In genomic region chr8:107052046-107052445, GRCm38 (mm10) we compare ENCODE assay signal across 21 mouse cellular contexts. TPM values are rescaled to one million over a fixed set of nuclear protein-coding genes. Genes with fewer than 3 reads are reported as not detected.
DNase-seq lines count a peak whose midpoint lies in the region; TF ChIP-seq lines count a peak whose summit lies in the region.
"Had no signal": no experiment of that assay in that cellular context is flagged by ENCODE, and none has a peak within 500 bp of the region (broad histone marks: within the 10 kb centered on the region; RNA-seq: fewer than 3 reads in every experiment).

No protein-coding gene starts in this region.

- no peak overlapping the region for H3K27ac ChIP-seq in ES-E14 (ENCODE audit: insufficient read depth, low read depth, low read length, poor library complexity, severe bottlenecking)
- H3K27ac ChIP-seq: embryonic facial prominence, embryonic 13.5 days; embryonic facial prominence, embryonic 15.5 days; forebrain, embryonic 10.5 days; forebrain, embryonic 12.5 days had no signal

- no peaks in the 10 kb centered on the region for H3K9me3 ChIP-seq in ES-E14 (ENCODE audit: control insufficient read depth, insufficient read depth, low read depth, low read length)
- H3K9me3 ChIP-seq: embryonic facial prominence, embryonic 13.5 days; embryonic facial prominence, embryonic 15.5 days; forebrain, embryonic 12.5 days had no signal

- H3K4me1 ChIP-seq in ES-E14 (ENCODE audit: control insufficient read depth in 2 of 2, insufficient read depth in 2 of 2, low read length in 2 of 2, poor library complexity in 1 of 2): peaks cover 0 to 7% of the 10 kb centered on the region in 2 experiments; a peak in 3 of 4 replicates

- H3K4me3 ChIP-seq in ES-E14 (ENCODE audit: insufficient read depth in 1 of 2, low read depth in 1 of 2, low read length in 2 of 2, poor library complexity in 1 of 2, severe bottlenecking in 1 of 2): no peak overlapping the region
- H3K4me3 ChIP-seq: embryonic facial prominence, embryonic 13.5 days; embryonic facial prominence, embryonic 15.5 days; erythroblast, embryonic 14.5 days; forebrain, embryonic 10.5 days; forebrain, embryonic 12.5 days had no signal

- peak; percentile 73 to 85 for DNase-seq in adrenal gland, adult (ENCODE audit: inconsistent age in 2 of 2, low spot score in 1 of 2)
- DNase-seq in adrenal gland, postnatal 4 days (ENCODE audit: low spot score in 2 of 2): no peak
- peak; percentile 54 for DNase-seq in adrenal gland, adult 8-10 months
- DNase-seq in adrenal gland, adult 18-20 months (ENCODE audit: low spot score in 2 of 2): no peak
- DNase-seq in ES-E14 (ENCODE audit: low read depth, low spot score): no peak
- DNase-seq in adrenal gland, postnatal 14 days: peak; percentile 60
- DNase-seq in yolk sac, embryonic 10.5 days (ENCODE audit: low spot score): no peak
- DNase-seq in embryo, embryonic 10.5 days (ENCODE audit: low spot score): no peak
- DNase-seq: B cell, adult 2 months; cerebellum, adult 11-12 months; cerebellum, adult 2 months; cerebellum, adult 9-10 months; cerebellum, postnatal 10 days; cerebellum, postnatal 25 days; embryo, embryonic 11 days had no signal

- in situ Hi-C loops in ES-E14 (cut with MboI; ENCODE audit: low sequenced_read_pairs in 2 of 2, unreplicated experiment in 2 of 2): no loop called here

- H3K36me3 ChIP-seq in ES-E14 (ENCODE audit: control insufficient read depth, insufficient read depth, low read length, poor library complexity, severe bottlenecking): peaks cover 22% of the 10 kb centered on the region

- 0 out of 2 replicates have a peak overlapping the region, but pooled peaks have one; percentile 2 for H3K9ac ChIP-seq in ES-E14 (ENCODE audit: insufficient read depth, low read depth, low read length, poor library complexity, severe bottlenecking)
- H3K9ac ChIP-seq: embryonic facial prominence, embryonic 13.5 days; embryonic facial prominence, embryonic 15.5 days; forebrain, embryonic 12.5 days had no signal

TF ChIP-seq in ES-E14, 5 proteins besides CTCF, POLR2A, EP300 and RAD21:
- TF ChIP-seq ZNF384 (IDR thresholded peaks at IDR 0.05; ENCODE audit: low read depth, low read length): no peak
- TF ChIP-seq CHD2 (IDR thresholded peaks at IDR 0.05; ENCODE audit: low read depth, low read length): no peak
- TF ChIP-seq MAFK (IDR thresholded peaks at IDR 0.05; ENCODE audit: insufficient read depth, low read depth, low read length): no peak
- TF ChIP-seq ZC3H11A (IDR thresholded peaks at IDR 0.05; ENCODE audit: borderline replicate concordance, low read depth, low read length): no peak
- no peak for TF ChIP-seq HCFC1 (IDR thresholded peaks at IDR 0.05; ENCODE audit: borderline replicate concordance, insufficient read depth, low read length)

RNA-seq across cellular contexts. Expression of gene Pdf, which starts 3.6 kb away (rescaled TPM):
- total RNA-seq in adrenal gland, postnatal 4 days (2021): 10 to 100 TPM; 33.5 to 38.3 TPM
- total RNA-seq in adrenal gland, adult 8-10 months (2022): 10 to 100 TPM; 64.2 to 73.1 (median 71.8) TPM
- total RNA-seq in adrenal gland, adult 18-20 months (2021): 10 to 100 TPM; 41.8 to 53.9 TPM
- total RNA-seq in ES-E14 (2012; rRNA removed): 15.4 and 16.1 TPM in 2 replicates
- total RNA-seq in adrenal gland, postnatal 14 days (2021): 34.9 and 38.6 TPM in 2 replicates

RNA-seq across cellular contexts. Expression of gene Cog8, which starts 4.4 kb away (rescaled TPM):
- total RNA-seq in adrenal gland, postnatal 4 days (2021): 10 to 100 TPM; 32.4 to 37.4 TPM
- total RNA-seq in adrenal gland, adult 8-10 months (2022): 10 to 100 TPM; 41.1 to 46.6 (median 44.1) TPM
- total RNA-seq in adrenal gland, adult 18-20 months (2021): 10 to 100 TPM; 33.2 to 35.3 TPM
- total RNA-seq in ES-E14 (2012; rRNA removed): 37.8 and 39.1 TPM in 2 replicates
- 29.4 and 30.3 TPM in 2 replicates for total RNA-seq in adrenal gland, postnatal 14 days (2021)

RNA-seq across cellular contexts. Expression of gene Nip7, which starts 4.6 kb away (rescaled TPM):
- 10 to 100 TPM; 57.7 to 60.0 TPM for total RNA-seq in adrenal gland, postnatal 4 days (2021)
- total RNA-seq in adrenal gland, adult 8-10 months (2022): 10 to 100 TPM; 46.5 to 53.0 (median 48.8) TPM
- total RNA-seq in adrenal gland, adult 18-20 months (2021): 10 to 100 TPM; 47.5 to 54.1 TPM
- 169 and 189 TPM in 2 replicates for total RNA-seq in ES-E14 (2012; rRNA removed)
- total RNA-seq in adrenal gland, postnatal 14 days (2021): 40.1 and 50.2 TPM in 2 replicates

RNA-seq across cellular contexts. Expression of gene Tmed6, which starts 13.4 kb away (rescaled TPM):
- 1 to 10 TPM in 1 of 2 experiments, not detected in 1; 8.2 TPM for total RNA-seq in adrenal gland, postnatal 4 days (2021)
- total RNA-seq in adrenal gland, adult 8-10 months (2022): not detected
- not detected for total RNA-seq in adrenal gland, adult 18-20 months (2021)
- 0.27 and 0.48 TPM in 2 replicates for total RNA-seq in ES-E14 (2012; rRNA removed)
- not detected in 2 replicates for total RNA-seq in adrenal gland, postnatal 14 days (2021)
- total RNA-seq: MEL had no signal

RNA-seq across cellular contexts. Expression of gene Vps4a, which starts 21.0 kb away (rescaled TPM):
- 10 to 100 TPM; 69.6 to 72.7 TPM for total RNA-seq in adrenal gland, postnatal 4 days (2021)
- total RNA-seq in adrenal gland, adult 8-10 months (2022): 100 to 1,000 TPM in 3 of 4 experiments, 10 to 100 TPM in 1; 98.3 to 108 (median 103) TPM
- total RNA-seq in adrenal gland, adult 18-20 months (2021): 10 to 100 TPM; 77.8 to 82.3 TPM
- total RNA-seq in ES-E14 (2012; rRNA removed): 16.6 and 24.1 TPM in 2 replicates
- total RNA-seq in adrenal gland, postnatal 14 days (2021): 58.6 and 63.6 TPM in 2 replicates

Comparison
In these comparisons a context has a peak if more than half of its experiments do, and no peak if none do; other contexts are left out.
1. DNase-seq: peak in adrenal gland, adult (2 of 2), adrenal gland, adult 8-10 months (single experiment) and adrenal gland, postnatal 14 days (single experiment); none in adrenal gland, postnatal 4 days (0 of 2), adrenal gland, adult 18-20 months (0 of 2), ES-E14 (single experiment), yolk sac, embryonic 10.5 days (single experiment) and embryo, embryonic 10.5 days (single experiment).